Mouse (Mus musculus): ENCODE measurements around the gene Sstr3. TPM values are rescaled to one million over a fixed set of nuclear protein-coding genes. Genes with fewer than 3 reads are reported as not detected.

Sstr3 gene
- polyA plus RNA-seq, 1 experiment from 2014 or later, result 0.61 TPM

DNA sequence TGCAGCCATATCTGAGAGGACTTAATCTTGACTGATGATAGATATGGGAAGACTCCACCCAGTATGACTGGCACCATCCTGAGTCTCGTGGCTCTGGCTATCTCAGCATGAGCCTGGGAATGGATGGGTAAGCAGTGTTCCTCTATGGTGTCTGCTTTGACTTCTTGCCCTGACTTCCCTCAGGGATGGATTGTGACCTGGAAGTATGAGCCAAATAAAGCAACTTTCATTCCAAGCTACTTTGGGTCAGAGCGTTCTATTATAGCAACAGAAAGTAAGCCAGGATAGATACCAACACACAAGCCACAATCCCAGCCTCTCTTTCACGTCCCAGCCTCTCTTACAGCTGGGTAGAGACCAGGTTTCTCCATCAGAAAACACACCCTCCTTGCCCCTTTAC is 38.9 kb downstream of the Sstr3 start:
- WGBS, result 79% methylated on average over 3 of the region's 3 CpGs
- no peak overlapping the region for H3K27ac ChIP-seq (replicated peaks)
- H3K4me3 ChIP-seq, result no peak overlapping the region
- H3K36me3 ChIP-seq, result no peaks in the 10 kb centered on the region
- peaks cover 7% of the 10 kb centered on the region for H3K4me1 ChIP-seq (replicated peaks)
- no peak overlapping the region for H3K9ac ChIP-seq
- H3K27me3 ChIP-seq, result no peaks in the 10 kb centered on the region
- H3K4me2 ChIP-seq, result no peak overlapping the region
- no peak for ATAC-seq (ENCODE audit: low FRiP score, low read depth)
- no peaks in the 10 kb centered on the region for H3K9me3 ChIP-seq

DNA sequence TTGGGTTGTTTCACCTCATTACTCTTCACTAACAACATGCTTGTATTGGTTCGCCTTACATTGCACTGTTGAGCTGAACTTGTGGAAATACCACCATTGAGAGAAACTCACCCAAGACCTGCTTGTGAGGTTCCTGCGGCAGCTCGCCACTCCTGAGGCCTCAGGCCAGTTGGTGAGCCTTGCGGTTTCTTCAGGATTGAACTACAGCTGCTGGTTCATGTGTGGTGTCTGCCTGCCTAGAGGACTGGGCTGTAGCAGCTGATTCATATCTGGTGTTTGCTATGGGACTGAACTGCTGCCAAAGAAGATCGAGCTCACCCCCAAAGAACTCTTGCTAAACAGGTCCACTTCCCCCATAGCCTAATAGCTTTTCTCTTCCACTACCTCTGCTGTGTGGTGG is 39.7 kb downstream of the Sstr3 start:
- Histone ChIP-seq H3K4me2 (no peak overlapping the region), H3K9ac (no peak overlapping the region), H3K27ac (replicated peaks) (no peak overlapping the region), H3K4me1 (replicated peaks) (peaks cover 2% of the 10 kb centered on the region), H3K9me3 (no peaks in the 10 kb centered on the region), H3K36me3 (no peaks in the 10 kb centered on the region), H3K4me3 (no peak overlapping the region), H3K27me3 (no peaks in the 10 kb centered on the region)
- no peak for ATAC-seq (ENCODE audit: low FRiP score, low read depth)
- WGBS, result 93% methylated on average over 5 of the region's 5 CpGs

DNA sequence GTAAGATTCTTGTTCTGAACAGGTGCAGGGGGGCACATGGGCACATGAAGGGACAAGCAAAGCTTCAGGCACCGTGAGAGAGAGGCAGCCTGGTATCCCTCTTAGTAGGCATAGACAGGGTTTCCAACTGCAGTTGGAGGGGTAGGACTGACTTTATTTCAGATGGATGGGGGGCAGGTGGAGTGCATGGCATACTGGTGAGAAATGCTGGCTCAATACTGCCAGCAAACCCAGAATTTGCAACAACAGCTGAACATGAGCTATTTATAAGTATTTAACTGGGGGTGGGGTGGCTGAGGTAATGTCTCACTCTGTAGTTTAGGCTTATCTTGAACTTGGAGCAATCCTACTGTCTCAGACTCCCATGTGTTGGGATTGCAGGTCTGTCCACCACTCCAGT is 40.5 kb downstream of the Sstr3 start:
- H3K27me3 ChIP-seq, result no peaks in the 10 kb centered on the region
- no peaks in the 10 kb centered on the region for H3K36me3 ChIP-seq
- 95% methylated on average over 1 of the region's 1 CpGs for WGBS

DNA sequence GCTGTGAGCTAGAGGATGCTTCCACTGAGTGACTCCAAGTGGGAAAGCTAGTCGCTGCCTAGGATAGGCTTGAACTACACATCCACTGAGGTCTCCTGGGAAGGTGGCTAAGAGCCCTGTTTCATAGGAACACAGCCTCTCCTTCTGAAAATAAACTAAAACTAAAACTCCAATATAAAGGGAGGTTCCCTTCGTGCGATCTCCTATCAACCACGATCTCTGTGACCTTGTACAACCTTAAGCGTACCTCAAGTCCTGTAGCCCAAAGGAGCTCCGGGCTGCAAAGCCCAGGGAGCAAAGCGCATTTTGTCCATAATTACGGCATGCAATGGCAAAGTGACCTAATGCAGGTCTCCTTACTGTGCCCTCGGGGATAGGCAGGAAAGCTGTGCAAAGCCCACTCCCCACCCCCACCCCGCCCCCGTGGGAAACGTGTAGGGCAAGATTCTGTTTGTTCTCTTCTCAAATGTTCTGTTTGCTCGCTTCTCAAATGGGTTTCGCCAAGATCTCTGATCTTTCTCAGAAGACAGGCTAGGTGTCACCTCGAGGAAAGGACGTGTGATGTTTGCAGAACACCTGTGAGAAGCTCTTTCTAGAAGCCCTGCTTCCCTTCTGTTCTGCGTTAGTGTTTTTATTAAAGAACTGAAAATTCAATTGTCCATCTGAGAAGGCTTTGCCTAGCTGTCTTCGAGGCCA is 41.9 kb downstream of the Sstr3 start:
- Histone ChIP-seq H3K4me3 (no peak overlapping the region), H3K9me3 (no peaks in the 10 kb centered on the region), H3K4me1 (replicated peaks) (no peaks in the 10 kb centered on the region), H3K27ac (replicated peaks) (no peak overlapping the region), H3K27me3 (no peaks in the 10 kb centered on the region), H3K36me3 (no peaks in the 10 kb centered on the region), H3K4me2 (no peak overlapping the region), H3K9ac (no peak overlapping the region)
- no peak for ATAC-seq (ENCODE audit: low FRiP score, low read depth)
- WGBS, result 89% methylated on average over 18 of the region's 18 CpGs

More for the DNA sequence above, 40.5 kb downstream of the Sstr3 start:
- Histone ChIP-seq H3K9me3 (no peaks in the 10 kb centered on the region), H3K9ac (no peak overlapping the region), H3K4me2 (no peak overlapping the region), H3K27ac (replicated peaks) (no peak overlapping the region), H3K4me1 (replicated peaks) (no peaks in the 10 kb centered on the region), H3K4me3 (no peak overlapping the region)
- no peak for ATAC-seq (ENCODE audit: low FRiP score, low read depth)

DNA sequence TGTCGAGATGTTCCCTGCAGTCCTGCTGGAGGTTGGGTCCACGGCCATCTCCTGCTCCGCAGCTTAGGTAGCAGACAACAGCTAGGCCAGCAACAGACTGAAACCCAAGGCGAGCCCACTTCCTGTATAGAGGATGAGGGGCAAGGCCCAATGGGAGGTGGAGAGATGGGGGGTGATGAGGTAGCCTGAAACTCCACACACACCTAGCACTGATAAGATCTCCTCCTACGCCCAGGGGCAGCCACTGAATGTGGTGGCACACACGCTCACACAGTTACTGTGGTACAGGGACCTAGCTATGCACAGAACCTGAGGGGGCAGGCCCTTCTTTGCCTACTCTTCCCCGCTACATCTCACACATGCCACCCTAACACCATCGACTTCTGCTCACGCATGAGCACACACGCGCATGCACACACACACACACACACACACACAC is 49.5 kb downstream of the Sstr3 start, which contains the start of gene Il2rb:
Gene Il2rb (minus strand): TSS at position 304 of the 439 bp plus-strand sequence.
- WGBS, result 87% methylated on average over 11 of the region's 11 CpGs
- Histone ChIP-seq H3K27ac (replicated peaks) (no peak within 1 kb of the TSS), H3K36me3 (no peaks in the 10 kb centered on the region), H3K4me1 (replicated peaks) (no peaks in the 10 kb centered on the region), H3K9me3 (no peaks in the 10 kb centered on the region), H3K9ac (no peak within 1 kb of the TSS), H3K4me2 (no peak within 1 kb of the TSS), H3K27me3 (no peaks in the 10 kb centered on the region), H3K4me3 (no peak within 1 kb of the TSS)
- no peak for ATAC-seq (ENCODE audit: low FRiP score, low read depth)

DNA sequence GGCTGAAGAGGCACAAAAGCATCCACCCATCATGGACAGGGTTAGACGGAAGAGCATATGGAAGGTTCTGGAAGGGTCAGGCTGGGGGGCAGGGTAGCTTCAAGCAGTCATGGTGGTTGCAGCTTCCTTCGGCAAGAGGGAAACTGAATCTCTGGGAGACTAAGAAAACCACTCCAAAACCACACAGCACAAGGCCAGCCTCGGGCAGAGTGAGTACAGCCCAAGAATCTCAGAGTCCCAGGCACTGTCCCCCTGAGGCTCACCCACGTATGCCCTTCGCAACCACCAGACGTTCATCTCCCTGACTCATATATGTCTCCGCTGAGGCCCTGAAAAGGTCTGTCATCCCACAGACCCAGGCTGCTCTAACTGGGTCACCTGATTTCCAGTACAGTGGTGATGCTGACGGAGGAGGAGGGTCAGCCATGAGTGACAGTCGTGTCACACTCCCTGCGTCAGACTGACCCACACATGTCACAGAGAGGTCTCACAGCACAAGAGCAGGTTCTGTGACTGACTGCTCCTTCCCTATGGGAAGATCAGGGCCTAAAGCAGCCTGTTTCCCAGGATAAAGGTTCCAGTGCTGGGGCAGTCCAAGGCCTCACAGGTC is 51.0 kb downstream of the Sstr3 start:
- 77% methylated on average over 10 of the region's 10 CpGs for WGBS
- H3K9me3 ChIP-seq, result no peaks in the 10 kb centered on the region

DNA sequence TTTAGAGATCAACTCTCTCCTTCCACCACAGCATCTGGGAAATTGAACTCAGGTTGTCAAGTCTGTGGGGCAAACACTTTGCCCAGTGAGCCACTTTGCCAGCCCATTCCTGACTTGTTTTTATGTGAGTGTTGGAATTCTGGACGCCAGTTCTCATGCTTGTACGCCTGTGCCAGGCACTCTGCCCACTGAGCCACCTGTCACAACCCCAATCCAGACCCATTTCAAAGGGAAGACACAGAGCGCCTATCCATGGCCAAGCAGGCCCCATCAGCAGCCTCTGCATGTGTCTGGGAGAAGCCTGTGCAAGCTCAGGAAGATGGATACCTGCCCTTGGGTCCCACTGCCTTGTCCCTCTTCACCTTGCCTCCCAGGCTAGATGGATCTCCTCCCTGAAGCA is 53.2 kb downstream of the Sstr3 start:
- WGBS, result 85% methylated on average over 3 of the region's 3 CpGs
- Histone ChIP-seq H3K27me3 (no peaks in the 10 kb centered on the region), H3K4me1 (replicated peaks) (no peaks in the 10 kb centered on the region)

More for the DNA sequence above, 51.0 kb downstream of the Sstr3 start:
- no peak for ATAC-seq (ENCODE audit: low FRiP score, low read depth)
- H3K4me2 ChIP-seq, result no peak overlapping the region
- no peaks in the 10 kb centered on the region for H3K4me1 ChIP-seq (replicated peaks)
- H3K36me3 ChIP-seq, result no peaks in the 10 kb centered on the region
- H3K27ac ChIP-seq (replicated peaks), result no peak overlapping the region
- H3K4me3 ChIP-seq, result no peak overlapping the region
- no peak overlapping the region for H3K9ac ChIP-seq
- H3K27me3 ChIP-seq, result no peaks in the 10 kb centered on the region

DNA sequence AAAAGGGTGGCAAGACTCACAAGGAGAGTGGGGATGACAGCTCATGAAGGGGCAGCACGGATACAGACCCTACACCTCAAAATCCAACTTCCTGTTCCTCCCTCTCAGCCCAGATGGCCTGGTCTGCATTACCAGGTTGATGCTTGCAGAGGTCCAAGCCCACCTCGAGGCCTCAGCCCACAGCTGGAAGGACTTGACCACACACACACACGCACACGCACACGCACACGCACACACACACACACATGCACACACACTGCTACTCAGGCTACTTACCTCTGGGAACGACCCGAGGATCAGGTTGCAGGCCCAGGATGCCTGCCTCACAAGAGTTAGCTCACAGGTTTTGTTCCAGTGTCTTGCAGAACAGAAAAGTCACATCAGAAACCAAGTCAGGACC is 54.6 kb downstream of the Sstr3 start:
- Histone ChIP-seq H3K4me3 (no peak overlapping the region), H3K9me3 (no peaks in the 10 kb centered on the region), H3K9ac (no peak overlapping the region), H3K36me3 (no peaks in the 10 kb centered on the region), H3K4me1 (replicated peaks) (no peaks in the 10 kb centered on the region), H3K27me3 (no peaks in the 10 kb centered on the region), H3K4me2 (no peak overlapping the region), H3K27ac (replicated peaks) (no peak overlapping the region)
- no peak for ATAC-seq (ENCODE audit: low FRiP score, low read depth)
- WGBS, result 83% methylated on average over 8 of the region's 8 CpGs

More for the DNA sequence above, 53.2 kb downstream of the Sstr3 start:
- no peak overlapping the region for H3K4me2 ChIP-seq
- no peak overlapping the region for H3K4me3 ChIP-seq
- no peaks in the 10 kb centered on the region for H3K9me3 ChIP-seq
- H3K36me3 ChIP-seq, result no peaks in the 10 kb centered on the region
- ATAC-seq (ENCODE audit: low FRiP score, low read depth), result no peak
- H3K9ac ChIP-seq, result no peak overlapping the region
- H3K27ac ChIP-seq (replicated peaks), result no peak overlapping the region

DNA sequence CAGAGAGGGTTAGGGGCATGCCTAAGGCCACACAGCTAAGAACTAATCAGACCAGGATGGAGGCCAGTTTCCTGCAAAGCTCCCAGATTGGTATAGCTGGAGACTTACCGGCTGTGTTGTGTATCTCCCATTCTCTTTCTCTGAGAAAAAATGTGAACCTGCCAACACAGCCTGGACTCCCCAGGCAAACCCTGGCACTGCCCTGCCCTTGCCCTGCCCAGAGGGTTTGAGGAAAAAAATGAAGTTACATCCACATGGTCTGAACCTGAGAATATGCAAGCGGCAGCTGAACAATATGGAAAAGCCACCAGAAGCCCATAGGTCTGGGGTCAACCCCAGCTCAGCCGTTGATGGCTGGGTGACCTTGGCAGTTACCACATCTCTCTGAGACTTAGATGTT is 55.2 kb downstream of the Sstr3 start:
- H3K4me3 ChIP-seq, result no peak overlapping the region
- 84% methylated on average over 3 of the region's 3 CpGs for WGBS
- ATAC-seq (ENCODE audit: low FRiP score, low read depth), result no peak

DNA sequence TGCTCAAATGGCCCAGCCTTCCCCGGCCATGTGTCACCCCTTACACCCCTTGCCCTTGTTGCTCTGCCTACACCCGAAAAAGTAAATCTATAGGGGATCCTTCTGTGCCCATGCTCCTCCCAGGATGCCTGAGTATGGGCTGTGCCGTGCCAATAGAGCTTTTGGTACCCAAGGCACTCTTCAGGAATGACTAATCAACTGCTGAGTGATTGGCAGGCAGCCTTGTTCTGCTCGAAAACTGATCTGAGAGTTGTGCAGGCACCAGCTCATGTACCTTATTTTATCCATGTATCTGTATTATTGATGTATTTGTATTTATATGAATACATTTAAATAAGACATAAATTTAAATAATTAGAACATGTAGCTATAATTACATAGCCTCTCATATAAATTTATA is 57.4 kb downstream of the Sstr3 start:
- no peak for ATAC-seq (ENCODE audit: low FRiP score, low read depth)
- Histone ChIP-seq H3K9ac (no peak overlapping the region), H3K4me2 (no peak overlapping the region), H3K9me3 (no peaks in the 10 kb centered on the region), H3K4me3 (no peak overlapping the region), H3K27ac (replicated peaks) (no peak overlapping the region), H3K4me1 (replicated peaks) (no peaks in the 10 kb centered on the region), H3K27me3 (no peaks in the 10 kb centered on the region), H3K36me3 (no peaks in the 10 kb centered on the region)
- 66% methylated on average over 4 of the region's 4 CpGs for WGBS

More for the DNA sequence above, 55.2 kb downstream of the Sstr3 start:
- H3K27me3 ChIP-seq, result no peaks in the 10 kb centered on the region
- H3K36me3 ChIP-seq, result no peaks in the 10 kb centered on the region
- no peaks in the 10 kb centered on the region for H3K9me3 ChIP-seq
- H3K27ac ChIP-seq (replicated peaks), result no peak overlapping the region
- no peak overlapping the region for H3K9ac ChIP-seq
- no peak overlapping the region for H3K4me2 ChIP-seq
- no peaks in the 10 kb centered on the region for H3K4me1 ChIP-seq (replicated peaks)
